Mouse (Mus musculus) spleen, adult 2 months (tissue): ENCODE results near the gene Slc25a43.

Experiments used
- CTCF ChIP-seq: fragments of 200-500 bp; IDR thresholded peaks from 2 replicates; pipeline ENCODE4 v1.5.1; 2011; ENCODE audit warnings: mild to moderate bottlenecking, inconsistent platforms; ENCODE audit not compliant: insufficient read depth, insufficient read length, insufficient replicate concordance; ENCODE audit errors: extremely low read depth
- POLR2A ChIP-seq: fragments of 200-500 bp; IDR thresholded peaks from 2 replicates; pipeline ENCODE4 v1.6.1; 2011; ENCODE audit warnings: low read depth, low read length, inconsistent platforms

GRCm38 (mm10) chrX:36762894-36763293, 19.4 kb downstream of the Slc25a43 start:
- TF ChIP-seq CTCF (no peak), POLR2A (no peak)
